Mouse (Mus musculus): Measurements from ENCODE around the gene Zbtb33. TPM values are rescaled to one million over a fixed set of nuclear protein-coding genes. Genes with fewer than 3 reads are reported as not detected.
"Not testable (repeated sequence)": the region's sequence is repeated elsewhere in the genome, so short reads cannot be mapped to it uniquely, and the experiment has no call there.

Zbtb33 gene
- polyA plus RNA-seq (2014; fragmentation: Nextera tagmentation; extraction: Ambion mirVana): 4.6 and 4.9 TPM in 2 replicates

GRCm38 (mm10) chrX:38189552-38190457 lies at the start of gene Zbtb33:
Zbtb33 (plus strand) TSS chrX:38189793.
- ATAC-seq (ENCODE audit: low read depth) (peak; percentile 98), DNase-seq (ENCODE audit: low spot score) (peak; percentile 89)
- peaks cover 4% of the 10 kb centered on the region; the same call in 1 of the 2 replicates for H3K4me1 ChIP-seq (ENCODE audit: control insufficient read depth, insufficient read depth, low read length)
- WGBS: 21% methylated on average over 36 of the region's 72 CpGs
- peak within 1 kb of the TSS; percentile 74 for H3K9ac ChIP-seq (ENCODE audit: low read depth, low read length)
- peak within 1 kb of the TSS; percentile 60 for H3K4me3 ChIP-seq (ENCODE audit: low read depth, low read length)
- no peaks in the 10 kb centered on the region for H3K9me3 ChIP-seq (ENCODE audit: control insufficient read depth, low read length)
- H3K4me2 ChIP-seq (ENCODE audit: low read depth, low read length): peak within 1 kb of the TSS; percentile 62
- H3K27me3 ChIP-seq (replicated peaks; ENCODE audit: control insufficient read depth, insufficient read depth, low read length): no peaks in the 10 kb centered on the region
- H3K27ac ChIP-seq (replicated peaks; ENCODE audit: low read depth, low read length): peak within 1 kb of the TSS; percentile 85
- H3K36me3 ChIP-seq (ENCODE audit: control insufficient read depth, insufficient read depth, low read length): peaks cover 13% of the 10 kb centered on the region

- WGBS: 67% methylated on average over 1 of the region's 1 CpGs
- Histone ChIP-seq H3K27ac (replicated peaks; ENCODE audit: low read depth, low read length) (no peak overlapping the region), H3K4me3 (ENCODE audit: low read depth, low read length) (no peak overlapping the region), H3K4me1 (ENCODE audit: control insufficient read depth, insufficient read depth, low read length) (no peaks in the 10 kb centered on the region), H3K4me2 (ENCODE audit: low read depth, low read length) (no peak overlapping the region), H3K27me3 (replicated peaks; ENCODE audit: control insufficient read depth, insufficient read depth, low read length) (no peaks in the 10 kb centered on the region), H3K36me3 (ENCODE audit: control insufficient read depth, insufficient read depth, low read length) (no peaks in the 10 kb centered on the region), H3K9me3 (ENCODE audit: control insufficient read depth, low read length) (no peaks in the 10 kb centered on the region), H3K9ac (ENCODE audit: low read depth, low read length) (no peak overlapping the region)
- ATAC-seq (ENCODE audit: low read depth) (no peak), DNase-seq (ENCODE audit: low spot score) (no peak)
Measured at GRCm38 (mm10) chrX:38159097-38159496, 30.5 kb upstream of the Zbtb33 start.

GRCm38 (mm10) chrX:38165315-38165714 lies 24.3 kb upstream of the Zbtb33 start:
- Histone ChIP-seq H3K27me3 (replicated peaks; ENCODE audit: control insufficient read depth, insufficient read depth, low read length) (no peaks in the 10 kb centered on the region), H3K4me1 (ENCODE audit: control insufficient read depth, insufficient read depth, low read length) (no peaks in the 10 kb centered on the region), H3K4me2 (ENCODE audit: low read depth, low read length) (no peak overlapping the region), H3K9me3 (ENCODE audit: control insufficient read depth, low read length) (no peaks in the 10 kb centered on the region), H3K36me3 (ENCODE audit: control insufficient read depth, insufficient read depth, low read length) (no peaks in the 10 kb centered on the region), H3K9ac (ENCODE audit: low read depth, low read length) (no peak overlapping the region), H3K4me3 (ENCODE audit: low read depth, low read length) (no peak overlapping the region), H3K27ac (replicated peaks; ENCODE audit: low read depth, low read length) (no peak overlapping the region)
- DNase-seq (ENCODE audit: low spot score) (no peak), ATAC-seq (ENCODE audit: low read depth) (no peak)
- WGBS: 80% methylated on average over 3 of the region's 3 CpGs

GRCm38 (mm10) chrX:38166064-38166463 lies 23.5 kb upstream of the Zbtb33 start:
- H3K27me3 ChIP-seq (replicated peaks; ENCODE audit: control insufficient read depth, insufficient read depth, low read length): no peaks in the 10 kb centered on the region
- H3K36me3 ChIP-seq (ENCODE audit: control insufficient read depth, insufficient read depth, low read length): no peaks in the 10 kb centered on the region
- no peak for ATAC-seq (ENCODE audit: low read depth)
- H3K27ac ChIP-seq (replicated peaks; ENCODE audit: low read depth, low read length): no peak overlapping the region
- no peaks in the 10 kb centered on the region for H3K4me1 ChIP-seq (ENCODE audit: control insufficient read depth, insufficient read depth, low read length)
- no peak overlapping the region for H3K9ac ChIP-seq (ENCODE audit: low read depth, low read length)
- H3K4me2 ChIP-seq (ENCODE audit: low read depth, low read length): no peak overlapping the region
- 70% methylated on average over 9 of the region's 9 CpGs for WGBS
- no peak overlapping the region for H3K4me3 ChIP-seq (ENCODE audit: low read depth, low read length)
- H3K9me3 ChIP-seq (ENCODE audit: control insufficient read depth, low read length): no peaks in the 10 kb centered on the region
- no peak for DNase-seq (ENCODE audit: low spot score)

- Histone ChIP-seq H3K27me3 (replicated peaks; ENCODE audit: control insufficient read depth, insufficient read depth, low read length) (no peaks in the 10 kb centered on the region), H3K9me3 (ENCODE audit: control insufficient read depth, low read length) (no peaks in the 10 kb centered on the region), H3K4me3 (ENCODE audit: low read depth, low read length) (no peak overlapping the region), H3K4me2 (ENCODE audit: low read depth, low read length) (no peak overlapping the region), H3K36me3 (ENCODE audit: control insufficient read depth, insufficient read depth, low read length) (no peaks in the 10 kb centered on the region), H3K9ac (ENCODE audit: low read depth, low read length) (no peak overlapping the region), H3K27ac (replicated peaks; ENCODE audit: low read depth, low read length) (no peak overlapping the region), H3K4me1 (ENCODE audit: control insufficient read depth, insufficient read depth, low read length) (no peaks in the 10 kb centered on the region)
- 76% methylated on average over 4 of the region's 4 CpGs for WGBS
- ATAC-seq (ENCODE audit: low read depth) (no peak), DNase-seq (ENCODE audit: low spot score) (no peak)
Measured at GRCm38 (mm10) chrX:38166592-38166991, 23.0 kb upstream of the Zbtb33 start.

- not testable (repeated sequence) for H3K27ac ChIP-seq (replicated peaks; ENCODE audit: low read depth, low read length); H3K9me3 ChIP-seq (ENCODE audit: control insufficient read depth, low read length); H3K27me3 ChIP-seq (replicated peaks; ENCODE audit: control insufficient read depth, insufficient read depth, low read length); H3K4me1 ChIP-seq (ENCODE audit: control insufficient read depth, insufficient read depth, low read length); H3K36me3 ChIP-seq (ENCODE audit: control insufficient read depth, insufficient read depth, low read length)
- 42% methylated on average over 19 of the region's 19 CpGs for WGBS
- Histone ChIP-seq H3K4me3 (ENCODE audit: low read depth, low read length) (peak overlapping the region; percentile 30), H3K9ac (ENCODE audit: low read depth, low read length) (peak overlapping the region; percentile 46; the same call in 1 of the 2 replicates), H3K4me2 (ENCODE audit: low read depth, low read length) (peak overlapping the region; percentile 44)
- peak; percentile 69; the same call in 1 of the 2 replicates for ATAC-seq (ENCODE audit: low read depth)
- peak; percentile 73 for DNase-seq (ENCODE audit: low spot score)
Measured at GRCm38 (mm10) chrX:38179891-38180310, 9.7 kb upstream of the Zbtb33 start.

GRCm38 (mm10) chrX:38180656-38181607 lies 8.7 kb upstream of the Zbtb33 start:
- Histone ChIP-seq H3K27me3 (replicated peaks; ENCODE audit: control insufficient read depth, insufficient read depth, low read length) (no peaks in the 10 kb centered on the region), H3K4me2 (ENCODE audit: low read depth, low read length) (peak overlapping the region; percentile 65), H3K9me3 (ENCODE audit: control insufficient read depth, low read length) (0 out of 2 replicates have a peak, but pooled peaks cover 4% of the 10 kb centered on the region), H3K27ac (replicated peaks; ENCODE audit: low read depth, low read length) (no peak overlapping the region), H3K4me1 (ENCODE audit: control insufficient read depth, insufficient read depth, low read length) (no peaks in the 10 kb centered on the region), H3K9ac (ENCODE audit: low read depth, low read length) (peak overlapping the region; percentile 54), H3K4me3 (ENCODE audit: low read depth, low read length) (peak overlapping the region; percentile 41), H3K36me3 (ENCODE audit: control insufficient read depth, insufficient read depth, low read length) (no peaks in the 10 kb centered on the region)
- DNase-seq (ENCODE audit: low spot score) (peak; percentile 5), ATAC-seq (ENCODE audit: low read depth) (peak; percentile 64)
- 35% methylated on average over 31 of the region's 38 CpGs for WGBS

GRCm38 (mm10) chrX:38181608-38182258 lies 7.9 kb upstream of the Zbtb33 start:
- peak; percentile 68 for ATAC-seq (ENCODE audit: low read depth)
- H3K4me2 ChIP-seq (ENCODE audit: low read depth, low read length): peak overlapping the region; percentile 65

More at GRCm38 (mm10) chrX:38181608-38182258, 7.9 kb upstream of the Zbtb33 start:
- DNase-seq (ENCODE audit: low spot score): peak; percentile 68
- Histone ChIP-seq H3K27me3 (replicated peaks; ENCODE audit: control insufficient read depth, insufficient read depth, low read length) (no peaks in the 10 kb centered on the region), H3K36me3 (ENCODE audit: control insufficient read depth, insufficient read depth, low read length) (no peaks in the 10 kb centered on the region), H3K9me3 (ENCODE audit: control insufficient read depth, low read length) (0 out of 2 replicates have a peak, but pooled peaks cover 4% of the 10 kb centered on the region), H3K27ac (replicated peaks; ENCODE audit: low read depth, low read length) (no peak overlapping the region), H3K9ac (ENCODE audit: low read depth, low read length) (no peak overlapping the region), H3K4me3 (ENCODE audit: low read depth, low read length) (peak overlapping the region; percentile 41; the same call in 1 of the 2 replicates), H3K4me1 (ENCODE audit: control insufficient read depth, insufficient read depth, low read length) (no peaks in the 10 kb centered on the region)
- WGBS: 20% methylated on average over 6 of the region's 15 CpGs

Data from embryonic facial prominence, embryonic 14.5 days (tissue).